Mouse (Mus musculus) retina, postnatal 7 days (tissue): Measurements from ENCODE around the gene Bnip1.

Experiments used
- DNase-seq: peaks from one replicate; pipeline ENCODE4 v3.0.0-alpha.2; 2012; ENCODE audit warnings: low read depth, low spot score

Gene Bnip1

DNA sequence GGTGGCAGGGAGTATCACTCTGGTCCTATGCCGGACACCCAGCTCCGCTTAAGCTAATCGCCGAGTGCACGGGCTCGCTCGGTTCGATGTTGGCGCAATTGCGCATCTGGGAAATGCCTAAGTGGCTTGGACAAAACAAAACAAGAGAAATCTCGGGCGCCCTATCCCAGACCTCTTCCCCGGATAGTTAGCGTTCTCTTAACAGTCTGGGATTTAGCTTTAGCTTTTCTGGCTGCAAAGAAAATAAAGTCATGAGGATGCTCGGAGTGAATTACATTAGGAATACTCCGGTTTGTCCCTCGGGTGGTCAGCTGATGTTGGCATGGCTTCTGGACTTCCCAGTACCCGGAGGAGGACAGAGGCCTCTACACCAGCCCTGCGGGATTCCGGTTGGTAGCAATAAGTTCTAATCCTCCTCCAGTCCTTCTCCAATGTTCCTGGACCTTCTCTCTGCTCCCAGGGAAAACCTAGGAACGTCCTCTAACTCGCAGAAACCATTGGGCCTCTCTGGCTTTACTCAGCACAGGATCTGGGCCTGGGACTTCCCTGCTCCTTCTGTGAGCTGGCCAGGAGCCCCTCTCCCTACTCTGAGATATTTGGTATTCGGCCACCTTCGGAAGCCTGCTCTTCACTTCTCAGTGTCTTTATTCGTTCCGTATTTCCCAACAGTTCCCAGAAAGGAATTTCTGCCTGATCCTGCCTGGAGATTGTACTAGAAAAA lies 59.0 kb downstream of the Bnip1 start:
- no peak for DNase-seq

DNA sequence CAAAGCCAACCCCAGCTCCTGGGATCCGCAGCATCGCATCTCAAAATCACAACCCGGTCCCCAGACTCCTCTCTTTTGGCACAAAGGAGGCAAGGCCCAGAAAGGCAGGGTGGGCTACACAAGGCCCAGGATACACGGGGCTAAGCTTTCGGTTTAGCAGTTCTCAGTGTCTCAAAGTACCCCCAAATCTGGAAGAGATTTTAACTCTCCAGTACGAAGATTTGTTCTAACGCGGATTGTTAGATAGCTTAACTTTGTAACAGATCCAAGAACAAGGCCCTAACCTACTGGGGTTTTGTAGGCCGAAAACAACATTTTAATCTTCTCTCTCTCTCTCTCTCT lies 59.5 kb downstream of the Bnip1 start:
- no peak for DNase-seq

DNA sequence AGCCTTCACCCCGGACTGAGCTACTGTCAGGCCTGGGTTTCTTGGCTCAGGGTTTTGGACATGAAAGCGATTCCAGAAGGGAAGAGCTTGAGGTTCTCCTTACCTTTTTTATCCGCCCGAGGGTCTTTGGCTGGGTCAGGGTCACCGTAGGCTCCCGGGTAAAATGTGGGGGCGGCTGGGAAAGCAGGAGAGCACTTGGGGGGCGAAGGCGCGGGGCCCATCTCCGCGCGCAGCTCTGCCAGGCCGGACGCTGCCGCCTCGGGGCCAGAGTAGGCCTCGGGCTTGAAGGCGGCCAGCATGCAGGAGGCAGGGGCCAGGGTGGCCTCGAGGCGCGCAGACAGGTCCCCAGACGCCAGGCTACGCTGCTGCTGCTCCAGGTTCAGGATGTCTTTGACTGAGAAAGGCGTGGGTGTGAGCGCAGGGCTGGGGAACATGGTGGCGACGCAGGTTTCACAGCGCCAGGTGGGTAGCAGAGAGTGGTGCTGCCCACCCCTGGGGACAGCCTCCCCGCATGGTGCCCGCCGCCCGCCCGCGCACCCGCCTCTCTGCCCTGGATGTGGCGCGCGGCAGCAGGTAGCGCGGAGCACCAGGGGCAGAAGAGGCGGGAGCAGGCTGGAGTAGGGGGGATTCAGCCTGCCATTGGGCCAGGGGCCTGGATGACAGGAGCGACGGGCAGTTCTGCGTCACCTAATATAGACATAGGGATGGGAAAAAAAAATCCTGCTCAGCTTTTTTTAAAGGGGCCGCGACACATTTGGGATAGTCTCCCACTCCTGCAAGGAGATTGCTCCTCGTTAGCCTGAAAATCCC lies 60.3 kb downstream of the Bnip1 start:
- DNase-seq, result no peak

GRCm38 (mm10) chr17:26841981-26842380 lies 61.1 kb downstream of the Bnip1 start:
- no peak for DNase-seq
